Mouse (Mus musculus): ENCODE data around the gene Orc3. TPM values are rescaled to one million over a fixed set of nuclear protein-coding genes. Genes with fewer than 3 reads are reported as not detected.
"Not testable (repeated sequence)": the region's sequence is repeated elsewhere in the genome, so short reads cannot be mapped to it uniquely, and the experiment has no call there.

The Orc3 gene
- total RNA-seq, 2 experiments from 2014 or later, result 33.3 to 39.2 TPM

DNA sequence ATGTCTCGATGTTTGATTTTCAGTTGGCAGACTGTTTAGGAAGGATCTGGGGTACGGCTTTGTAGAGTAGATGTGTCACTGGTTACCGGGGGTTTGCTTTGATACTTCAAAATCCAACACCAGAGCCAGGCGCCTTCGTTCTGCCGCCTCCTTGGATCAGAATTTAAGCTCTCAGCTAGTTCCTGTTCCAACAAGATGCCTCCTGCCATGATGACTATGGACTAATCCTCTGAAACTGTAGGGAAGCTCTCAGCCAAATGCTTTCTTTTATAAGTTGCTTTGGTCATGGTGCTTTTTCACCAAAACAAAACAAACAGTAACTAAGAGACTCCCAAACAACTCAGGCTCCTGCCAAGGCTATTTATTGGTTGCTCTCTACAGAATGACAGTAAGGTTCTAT is 11.6 kb downstream of the Orc3 start:
- no peak for DNase-seq (ENCODE audit: low spot score in 2 of 2)
- intact Hi-C loops (cut with DNase I), result no loop called here

- DNase-seq (ENCODE audit: low spot score in 2 of 2), result no peak
- intact Hi-C loops (cut with DNase I), result no loop called here
These were observed 29.7 kb downstream of the Orc3 start for GRCm38 (mm10) chr4:34584871-34585607.

DNA sequence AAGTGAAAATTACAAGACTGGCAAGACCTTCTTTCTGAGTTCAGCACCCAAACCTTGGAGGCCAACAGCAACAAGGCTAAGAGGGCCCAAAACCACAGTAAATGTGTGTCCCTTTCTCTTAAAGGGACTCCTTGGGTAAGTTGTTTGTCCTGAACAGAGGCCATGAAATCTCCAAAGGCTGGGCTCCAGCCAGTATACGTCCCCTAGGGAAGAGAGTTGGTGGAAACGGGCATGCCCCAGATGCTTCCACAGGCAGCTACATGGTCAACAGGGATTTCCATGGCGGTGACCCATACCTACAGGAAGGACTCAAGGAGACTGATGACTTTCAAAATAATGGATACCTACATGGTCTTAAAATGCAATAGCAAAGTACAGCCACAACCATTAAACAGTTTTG is 31.3 kb downstream of the Orc3 start:
- intact Hi-C loops (cut with DNase I), result no loop called here
- DNase-seq (ENCODE audit: low spot score in 2 of 2), result no peak

- DNase-seq (ENCODE audit: low spot score in 2 of 2), result no peak
- intact Hi-C loops (cut with DNase I), result no loop called here
These were observed 32.3 kb downstream of the Orc3 start for GRCm38 (mm10) chr4:34582476-34582875.

DNA sequence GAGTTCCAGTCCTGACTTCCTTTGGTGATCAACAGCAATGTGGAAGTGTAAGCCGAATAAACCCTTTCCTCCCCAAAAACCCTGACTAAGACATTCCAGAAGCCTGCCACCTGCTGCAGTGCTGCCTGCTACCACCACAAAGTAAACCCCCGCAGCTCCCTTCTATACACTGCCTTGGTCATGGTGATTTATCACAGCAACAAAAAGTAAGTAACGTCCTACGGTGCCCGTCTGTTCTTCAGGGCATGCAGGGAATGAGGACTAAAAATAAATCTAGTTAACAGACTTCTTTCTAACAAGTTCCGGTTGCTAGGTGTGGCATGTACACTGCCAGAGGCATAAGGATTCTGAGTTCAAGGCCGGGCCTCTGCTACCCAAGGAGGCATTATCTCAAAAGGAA is 32.8 kb downstream of the Orc3 start:
- intact Hi-C loops (cut with DNase I), result no loop called here
- peak; percentile 30 to 66 for DNase-seq (ENCODE audit: low spot score in 2 of 2)

- DNase-seq (ENCODE audit: low spot score in 2 of 2); intact Hi-C loops (cut with DNase I): not testable (repeated sequence)
These were observed 33.3 kb downstream of the Orc3 start for GRCm38 (mm10) chr4:34581489-34581888.

- intact Hi-C loops (cut with DNase I), result no loop called here
- DNase-seq (ENCODE audit: low spot score in 2 of 2), result no peak
These were observed 35.5 kb downstream of the Orc3 start for GRCm38 (mm10) chr4:34579215-34579614.

GRCm38 (mm10) chr4:34577028-34577427 is 37.7 kb downstream of the Orc3 start:
- intact Hi-C loops (cut with DNase I), result no loop called here
- peak; percentile 19 to 62 for DNase-seq (ENCODE audit: low spot score in 2 of 2)

DNA sequence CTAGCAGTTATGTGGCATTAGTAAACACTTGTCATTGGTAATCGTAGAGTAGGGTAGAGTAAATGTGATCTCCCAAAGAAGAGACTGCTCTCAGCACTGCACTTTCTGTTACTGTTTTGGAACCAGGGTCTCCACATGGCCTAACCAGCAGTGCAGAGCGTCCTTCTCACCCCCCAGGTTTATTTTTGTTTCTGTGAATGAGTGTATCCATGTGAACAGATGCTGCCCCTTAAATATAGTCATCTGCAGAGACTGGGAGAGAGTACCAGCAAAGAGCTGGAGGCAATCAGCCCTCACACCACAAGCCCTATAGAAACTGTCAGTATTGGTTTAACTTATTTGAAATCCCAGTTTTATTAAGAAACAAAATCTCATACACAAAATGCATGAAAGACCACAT is 41.9 kb downstream of the Orc3 start:
- intact Hi-C loops (cut with DNase I), result no loop called here
- no peak for DNase-seq (ENCODE audit: low spot score in 2 of 2)

- no peak for DNase-seq (ENCODE audit: low spot score in 2 of 2)
- intact Hi-C loops (cut with DNase I), result no loop called here
These were observed 48.5 kb downstream of the Orc3 start for GRCm38 (mm10) chr4:34566226-34566625.

- no peak for DNase-seq (ENCODE audit: low spot score in 2 of 2)
- intact Hi-C loops (cut with DNase I), result no loop called here
These were observed 53.8 kb downstream of the Orc3 start for GRCm38 (mm10) chr4:34560971-34561370.

DNA sequence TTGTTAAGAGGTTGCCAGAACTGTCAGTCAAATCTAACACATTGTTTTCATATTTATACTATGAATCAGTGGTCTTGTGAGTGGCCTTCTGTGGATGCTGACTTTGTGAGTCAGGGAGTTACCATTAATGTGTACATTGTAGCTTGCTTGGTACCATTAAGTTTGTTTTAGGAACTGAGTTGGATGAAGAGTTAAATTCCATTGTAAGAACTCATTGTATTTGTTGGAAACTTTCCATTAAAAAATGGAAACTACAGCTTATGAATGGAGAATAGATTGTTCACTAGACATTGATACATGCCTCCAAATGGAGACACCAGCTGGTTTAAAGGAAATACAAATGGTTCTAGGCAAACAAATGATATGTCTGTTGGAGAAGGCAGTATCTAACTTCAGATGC is 58.6 kb downstream of the Orc3 start:
- intact Hi-C loops (cut with DNase I), result no loop called here
- no peak for DNase-seq (ENCODE audit: low spot score in 2 of 2)

- no peak for DNase-seq (ENCODE audit: low spot score in 2 of 2)
- intact Hi-C loops (cut with DNase I), result no loop called here
These were observed 59.1 kb downstream of the Orc3 start for GRCm38 (mm10) chr4:34555604-34556003.

DNA sequence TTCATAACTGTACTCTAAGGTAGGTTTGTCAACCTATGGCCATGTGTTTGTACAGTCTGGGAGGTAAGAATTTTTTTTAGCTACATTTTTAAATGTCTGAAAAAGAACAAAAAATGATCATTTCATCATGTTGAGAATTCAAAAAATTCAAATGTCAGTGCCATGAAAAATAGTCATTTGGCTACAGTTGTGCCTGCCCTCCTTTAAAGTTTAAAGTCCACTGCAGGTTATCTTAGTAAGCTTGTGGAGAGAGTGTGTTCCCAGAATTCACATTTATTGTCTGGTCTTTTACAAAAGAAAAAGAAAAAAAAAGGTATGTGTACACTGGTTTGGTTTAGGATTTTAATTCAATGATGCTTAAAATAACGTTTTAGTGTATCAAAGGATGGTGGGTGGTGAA is 60.1 kb downstream of the Orc3 start:
- intact Hi-C loops (cut with DNase I), result loop anchor here (5.0 kb wide), 1 partner anchor 627 kb away; no protein-coding TSS in a partner anchor

DNA sequence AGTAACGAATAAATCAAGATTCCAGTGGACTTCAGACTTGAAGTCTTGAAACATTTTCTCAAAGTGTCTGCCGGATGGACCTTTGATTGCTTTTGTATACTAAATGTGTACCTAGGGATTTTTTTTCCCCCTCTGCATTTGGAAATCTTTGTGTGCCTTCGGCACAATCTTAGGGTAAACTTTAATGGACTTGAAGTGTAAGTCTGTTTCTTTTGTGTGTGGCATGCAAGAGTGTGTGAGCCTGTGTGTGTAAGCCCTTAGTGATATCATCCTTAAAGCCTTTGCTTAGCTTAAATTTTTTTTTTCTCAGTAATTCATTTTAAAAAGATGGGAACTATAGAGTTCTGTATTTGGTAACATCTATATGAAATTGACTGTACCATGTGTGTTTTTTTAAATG is 62.8 kb downstream of the Orc3 start:
- intact Hi-C loops (cut with DNase I), result loop anchor here (5.0 kb wide), 1 partner anchor 625 kb away; no protein-coding TSS in a partner anchor
- no peak for DNase-seq (ENCODE audit: low spot score in 2 of 2)

More for the DNA sequence above, 60.1 kb downstream of the Orc3 start:
- DNase-seq (ENCODE audit: low spot score in 2 of 2), result no peak

- peak in 1 of 2 experiments; percentile 27 for DNase-seq (ENCODE audit: low spot score in 2 of 2)
- intact Hi-C loops (cut with DNase I), result loop anchor here (5.0 kb wide), 1 partner anchor 624 kb away; no protein-coding TSS in a partner anchor
These were observed 63.5 kb downstream of the Orc3 start for GRCm38 (mm10) chr4:34551098-34551809.

- intact Hi-C loops (cut with DNase I), result loop anchor here (5.0 kb wide), 1 partner anchor 623 kb away; no protein-coding TSS in a partner anchor
- peak in 1 of 2 experiments; percentile 15 for DNase-seq (ENCODE audit: low spot score in 2 of 2)
These were observed 64.0 kb downstream of the Orc3 start, which contains the start of gene Akirin2 for GRCm38 (mm10) chr4:34550748-34551097. Akirin2 (plus strand) TSS chr4:34550937.

DNA sequence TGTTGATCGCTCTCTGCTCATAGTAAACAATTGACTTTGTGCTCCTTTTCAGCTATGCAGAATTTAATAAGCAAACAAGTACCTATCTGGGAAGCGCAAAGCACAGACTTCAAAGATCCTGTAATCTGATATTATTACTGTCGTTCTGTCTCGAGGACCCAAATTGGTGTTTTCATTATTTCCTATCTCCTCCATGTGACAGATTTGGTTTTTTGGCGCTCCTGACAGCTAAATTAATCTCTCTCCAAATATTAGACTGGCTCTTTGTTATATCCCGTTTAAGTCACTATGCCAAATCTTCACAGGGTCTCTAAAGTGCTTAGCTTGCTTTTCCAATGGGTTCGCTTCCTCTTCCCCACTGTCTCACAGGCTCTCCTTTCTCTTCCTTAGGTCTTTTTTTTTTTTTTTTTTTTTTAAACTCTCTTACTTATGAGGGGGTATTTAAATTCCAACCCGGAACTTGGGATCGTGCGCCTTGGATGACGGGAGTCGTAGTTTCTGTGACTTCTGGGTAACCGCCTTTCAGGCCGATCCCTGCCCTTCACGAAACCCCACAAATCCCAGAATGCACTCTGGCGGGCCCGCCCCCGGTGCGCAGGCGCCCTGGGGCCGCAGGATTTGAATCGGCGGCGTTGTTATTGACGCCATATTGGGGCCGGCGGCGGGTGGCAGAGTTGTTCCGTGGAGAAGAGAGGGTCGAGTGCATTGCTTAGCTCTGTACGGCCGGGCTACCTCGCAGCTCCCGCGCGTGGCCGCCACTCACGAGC is 64.6 kb downstream of the Orc3 start:
- intact Hi-C loops (cut with DNase I), result loop anchor here (5.0 kb wide), 1 partner anchor 623 kb away; no protein-coding TSS in a partner anchor
- DNase-seq (ENCODE audit: low spot score in 2 of 2), result peak; percentile 96 to 97

- DNase-seq (ENCODE audit: low spot score in 2 of 2), result no peak
- intact Hi-C loops (cut with DNase I), result no loop called here
These were observed 84.8 kb downstream of the Orc3 start for GRCm38 (mm10) chr4:34529941-34530340.

DNA sequence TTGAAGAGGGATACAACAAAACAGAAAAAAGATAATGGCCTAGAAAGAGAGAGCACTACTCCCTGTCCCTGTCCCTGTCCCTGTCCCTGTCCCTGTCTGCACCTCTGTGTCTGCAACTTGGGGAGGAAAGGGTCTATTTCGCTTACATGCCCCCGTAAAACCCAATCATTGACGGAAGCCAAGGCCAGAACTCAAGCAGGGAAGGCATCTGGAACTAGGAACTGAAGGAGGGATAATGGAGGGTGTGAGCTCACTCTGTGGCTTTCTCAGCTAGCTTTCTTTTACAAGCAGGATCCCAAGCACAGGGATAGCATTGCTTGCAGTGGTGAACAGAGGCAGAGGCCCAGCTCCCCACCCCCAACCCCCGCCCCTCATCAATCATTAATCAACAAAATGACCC is 85.4 kb downstream of the Orc3 start:
- DNase-seq (ENCODE audit: low spot score in 2 of 2), result no peak
- intact Hi-C loops (cut with DNase I), result no loop called here
